Mouse (Mus musculus): ENCODE data around the gene Stpg1. TPM values are rescaled to one million over a fixed set of nuclear protein-coding genes. Genes with fewer than 3 reads are reported as not detected.
A peak's percentile ranks its signal among the peaks of the same experiment; 100 is the strongest.

Stpg1 gene
- total RNA-seq, 4 experiments from 2014 or later, result not detected

DNA sequence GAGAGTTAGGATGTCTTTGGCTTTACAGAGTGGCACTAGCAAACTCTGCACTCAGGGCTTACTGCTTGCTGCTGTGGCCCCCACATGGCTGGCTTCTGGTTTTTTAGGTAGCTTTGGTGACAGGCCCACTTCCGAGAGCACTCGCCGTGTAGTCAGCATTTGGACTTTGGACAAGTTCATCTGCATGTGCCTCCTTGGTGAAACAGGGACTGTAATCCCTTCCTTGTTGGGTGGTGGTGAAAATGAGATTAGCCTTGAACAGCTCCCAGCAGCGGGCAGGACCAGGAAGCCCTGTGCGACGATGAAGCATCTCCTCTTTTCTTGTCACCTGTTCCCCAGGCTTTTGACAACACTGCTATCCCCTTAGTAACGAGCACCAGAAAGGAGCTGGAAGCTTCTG is 19.3 kb downstream of the Stpg1 start:
- no peak for DNase-seq (ENCODE audit: low spot score in 2 of 2)

DNA sequence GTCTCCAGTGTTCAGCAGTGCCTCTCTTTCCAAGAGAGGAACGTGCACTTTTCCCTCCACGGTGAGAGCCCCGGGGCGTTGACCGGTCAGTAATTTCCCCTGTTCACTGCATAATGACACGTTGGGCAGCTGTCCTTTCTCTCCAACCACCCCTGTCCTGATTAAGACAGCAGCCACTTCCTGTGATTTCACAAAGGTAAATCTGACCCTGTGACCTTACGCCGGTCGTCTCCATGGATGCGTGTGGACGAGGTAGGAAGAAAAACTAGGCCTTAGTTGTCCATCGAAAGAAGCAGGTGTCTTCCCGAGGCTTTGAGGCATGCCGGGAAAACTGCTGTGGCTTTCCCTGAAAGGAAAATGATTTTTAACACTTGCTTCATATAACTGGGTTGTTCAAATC is 20.3 kb downstream of the Stpg1 start:
- DNase-seq (ENCODE audit: low spot score in 2 of 2), result no peak

- peak in 1 of 2 experiments; percentile 38 for DNase-seq (ENCODE audit: low spot score in 2 of 2)
Measured at GRCm38 (mm10) chr4:135516351-135517316, 22.0 kb downstream of the Stpg1 start.

- no peak for DNase-seq (ENCODE audit: low spot score in 2 of 2)
Measured at GRCm38 (mm10) chr4:135518135-135518534, 23.5 kb downstream of the Stpg1 start.

DNA sequence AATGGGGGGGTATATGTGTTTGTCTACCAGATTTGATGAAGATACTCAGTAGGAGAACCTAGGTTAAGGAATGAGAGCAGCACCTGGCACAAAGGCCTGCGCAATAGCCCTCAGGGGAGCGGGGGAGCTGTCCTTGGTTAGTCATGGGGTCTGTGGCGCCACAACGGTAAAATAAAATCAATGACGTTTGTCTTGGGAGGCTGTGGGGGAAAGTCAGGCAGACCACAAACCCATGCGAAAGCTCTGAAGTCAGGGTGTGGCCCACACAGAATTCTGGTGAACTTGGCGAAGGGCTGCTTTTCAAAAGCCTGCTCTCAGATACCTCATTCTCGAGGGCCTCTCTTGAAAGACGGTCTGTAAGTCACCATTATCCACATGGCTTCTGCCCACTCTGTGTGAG is 25.8 kb downstream of the Stpg1 start:
- DNase-seq (ENCODE audit: low spot score in 2 of 2), result no peak

DNA sequence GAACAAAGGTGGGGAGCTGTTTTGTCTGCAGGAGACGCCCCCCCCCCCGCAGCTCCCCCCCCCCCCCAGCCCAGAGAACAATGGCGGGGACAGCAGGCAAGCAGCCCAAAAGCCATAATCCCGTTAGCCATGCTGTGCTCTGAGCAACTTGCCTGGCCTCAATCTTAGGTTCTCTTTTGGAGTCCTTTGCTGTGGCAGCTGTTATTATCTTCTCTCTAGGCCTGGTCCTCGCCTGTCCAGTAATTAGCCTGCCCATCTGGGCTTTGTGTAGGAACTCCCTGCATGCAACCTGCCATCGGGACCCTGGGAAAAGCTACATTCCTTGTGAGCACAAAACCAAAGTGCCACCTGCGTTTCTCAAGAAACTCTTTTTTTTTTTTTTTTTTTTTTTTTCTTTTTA is 29.3 kb downstream of the Stpg1 start:
- DNase-seq (ENCODE audit: low spot score in 2 of 2), result no peak

- no peak for DNase-seq (ENCODE audit: low spot score in 2 of 2)
Measured at GRCm38 (mm10) chr4:135525057-135525456, 30.5 kb downstream of the Stpg1 start.

DNA sequence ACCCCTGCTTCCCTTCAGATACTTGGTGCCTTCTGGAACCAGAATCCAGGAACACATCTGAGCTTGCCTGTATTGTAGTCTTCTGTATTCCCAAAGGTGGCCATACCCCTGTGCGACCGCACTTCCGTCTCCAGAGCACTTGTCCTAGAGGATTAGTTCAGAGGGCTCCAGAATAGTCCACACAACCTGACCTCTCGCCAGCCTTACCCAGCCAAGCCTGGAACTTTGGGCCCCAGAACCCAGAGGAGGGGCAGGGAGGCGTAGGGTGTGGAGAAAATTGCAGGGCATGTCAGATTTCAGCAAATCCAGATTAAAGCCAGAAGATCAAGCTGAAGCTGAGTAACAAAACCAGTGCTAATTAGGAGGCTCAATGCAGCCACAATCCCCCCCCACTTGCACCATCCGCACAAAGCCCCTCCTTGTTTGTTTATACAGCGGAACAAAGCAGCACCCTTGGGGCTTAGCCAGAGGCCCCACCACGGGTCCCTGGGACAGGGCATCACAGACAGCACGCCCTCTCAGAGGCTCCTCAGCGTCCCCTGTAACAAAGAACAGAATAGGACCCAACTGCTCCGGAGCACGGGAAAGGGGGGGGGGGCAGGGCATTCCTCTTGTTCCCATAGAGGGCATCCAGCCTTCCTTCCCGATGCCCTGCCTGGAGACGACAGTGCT is 31.6 kb downstream of the Stpg1 start:
- no peak for DNase-seq (ENCODE audit: low spot score in 2 of 2)

GRCm38 (mm10) chr4:135530270-135530669 is 35.7 kb downstream of the Stpg1 start:
- no peak for DNase-seq (ENCODE audit: low spot score in 2 of 2)

GRCm38 (mm10) chr4:135531236-135531635 is 36.6 kb downstream of the Stpg1 start:
- no peak for DNase-seq (ENCODE audit: low spot score in 2 of 2)

DNA sequence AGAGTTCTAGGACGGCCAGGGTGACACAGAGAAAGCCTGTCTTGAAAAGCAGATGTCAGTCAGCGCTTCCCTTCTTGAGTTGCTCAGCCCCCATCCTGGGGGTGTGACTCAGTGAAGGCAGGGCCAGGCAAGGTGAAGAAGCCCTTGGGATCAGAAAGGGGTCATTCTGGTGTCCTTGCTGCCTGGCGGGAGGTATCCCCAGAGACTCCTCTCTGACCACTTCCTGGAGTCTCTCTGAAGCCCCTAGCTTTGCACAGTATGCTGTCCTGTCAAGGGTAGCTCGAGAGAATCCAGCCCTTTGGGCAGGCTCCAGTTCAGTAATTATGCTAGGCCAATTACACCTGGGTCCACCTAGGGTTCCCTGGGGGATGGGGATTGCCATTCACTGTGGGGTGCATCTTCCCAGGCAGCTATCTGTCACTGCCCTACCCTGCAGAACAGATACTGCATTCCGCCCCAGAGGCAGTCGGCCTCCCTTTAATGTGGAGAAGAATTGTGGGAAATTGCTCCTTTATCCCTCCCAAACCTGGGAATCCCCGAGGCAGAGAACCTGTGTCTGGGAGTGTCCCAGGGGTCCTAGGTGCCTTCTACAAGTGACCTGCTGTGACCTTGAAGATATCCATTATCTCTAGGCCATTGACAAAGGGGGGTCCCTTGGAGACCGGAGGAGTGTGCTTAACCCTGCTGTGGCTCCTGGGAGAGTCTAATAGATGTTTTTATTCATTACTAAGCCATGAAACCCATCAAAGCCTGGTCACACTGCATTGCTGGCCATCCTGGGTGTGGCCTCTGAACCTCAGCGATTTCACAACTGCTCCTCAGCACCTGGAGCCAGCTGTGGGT is 37.4 kb downstream of the Stpg1 start:
- no peak for DNase-seq (ENCODE audit: low spot score in 2 of 2)

GRCm38 (mm10) chr4:135533001-135533400 is 38.4 kb downstream of the Stpg1 start:
- no peak for DNase-seq (ENCODE audit: low spot score in 2 of 2)

DNA sequence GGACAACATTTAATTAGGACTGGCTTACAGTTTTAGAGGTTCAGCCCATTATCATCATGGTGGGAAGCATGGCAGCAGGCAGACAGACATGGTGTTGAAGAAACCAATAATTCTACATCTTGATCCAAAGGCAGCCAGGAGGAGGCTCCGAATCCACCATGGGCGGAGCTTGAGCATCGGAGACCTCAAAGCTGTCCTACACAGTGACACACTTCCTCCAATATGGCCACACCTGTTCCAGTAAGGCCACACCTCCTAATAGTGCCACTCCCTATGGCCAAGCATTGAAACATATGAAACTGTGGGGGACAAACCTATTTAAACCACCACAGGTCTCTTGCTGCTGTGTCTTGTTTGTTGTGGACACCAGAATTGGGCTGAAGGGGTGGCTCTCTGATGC is 40.4 kb downstream of the Stpg1 start:
- DNase-seq (ENCODE audit: low spot score in 2 of 2), result no peak

DNA sequence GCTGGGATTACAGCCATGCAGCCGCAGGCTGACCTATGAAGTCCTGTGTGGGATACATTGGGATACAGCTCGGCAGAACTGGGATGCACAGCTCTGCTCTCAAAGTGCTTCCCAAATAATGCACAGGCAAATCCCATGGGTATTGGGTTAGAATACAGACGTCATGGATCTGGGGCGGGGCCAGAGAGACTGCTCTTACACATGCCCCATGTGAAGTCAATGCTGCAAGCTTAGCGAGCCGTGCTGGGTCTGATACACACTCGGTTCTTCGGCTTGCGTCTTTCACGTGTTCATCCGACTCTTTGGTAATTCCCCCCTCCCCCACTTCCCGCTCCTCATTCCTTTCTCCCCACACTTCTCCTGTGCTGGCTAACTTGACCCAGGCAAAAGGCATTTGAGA is 44.5 kb downstream of the Stpg1 start:
- no peak for DNase-seq (ENCODE audit: low spot score in 2 of 2)

DNA sequence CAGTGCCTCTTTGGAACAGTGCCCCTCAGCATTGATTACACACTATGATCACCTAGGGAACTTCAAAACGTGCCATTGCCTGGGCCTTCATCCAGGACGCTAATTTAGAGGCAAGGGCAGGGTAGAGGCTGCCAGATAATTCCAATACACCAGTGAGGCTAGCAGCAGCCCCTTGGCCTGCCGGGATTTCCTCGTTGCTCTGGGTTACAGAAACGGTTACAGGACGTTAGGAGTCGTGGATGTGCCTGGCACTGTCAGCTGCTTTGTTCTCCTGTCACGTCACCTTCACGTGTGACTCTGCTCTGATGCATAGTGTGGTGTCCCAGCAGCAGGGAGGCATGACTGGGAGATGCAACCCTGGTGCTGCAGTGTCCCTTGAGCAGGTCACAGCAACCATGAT is 45.5 kb downstream of the Stpg1 start:
- DNase-seq (ENCODE audit: low spot score in 2 of 2), result no peak

- no peak for DNase-seq (ENCODE audit: low spot score in 2 of 2)
Measured at GRCm38 (mm10) chr4:135544284-135544683, 49.7 kb downstream of the Stpg1 start.

GRCm38 (mm10) chr4:135545080-135545511 is 50.5 kb downstream of the Stpg1 start:
- no peak for DNase-seq (ENCODE audit: low spot score in 2 of 2)

- DNase-seq (ENCODE audit: low spot score in 2 of 2), result no peak
Measured at GRCm38 (mm10) chr4:135546008-135546407, 51.4 kb downstream of the Stpg1 start.

DNA sequence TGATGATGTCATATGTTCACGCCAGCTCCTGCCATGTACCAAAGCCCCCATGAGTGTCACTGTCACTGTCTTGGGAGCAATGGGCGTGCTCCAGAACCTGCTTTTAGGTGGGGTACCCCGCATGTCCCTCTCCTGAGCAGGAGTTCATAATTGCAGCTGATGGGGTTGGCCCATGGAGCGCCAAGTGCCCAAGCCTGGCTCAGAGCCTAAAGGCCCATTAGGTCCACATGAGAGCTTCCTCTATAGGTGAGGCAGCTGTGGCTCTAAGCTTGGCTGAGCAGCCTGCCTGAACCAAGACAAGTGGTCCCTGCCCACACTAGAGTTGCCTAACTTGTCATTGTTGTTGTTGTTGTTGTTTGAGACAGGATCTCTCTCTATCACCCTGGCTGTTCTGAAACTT is 52.2 kb downstream of the Stpg1 start:
- DNase-seq (ENCODE audit: low spot score in 2 of 2), result no peak

GRCm38 (mm10) chr4:135547551-135547950 is 53.0 kb downstream of the Stpg1 start:
- no peak for DNase-seq (ENCODE audit: low spot score in 2 of 2)

GRCm38 (mm10) chr4:135548108-135548507 is 53.5 kb downstream of the Stpg1 start:
- DNase-seq (ENCODE audit: low spot score in 2 of 2), result no peak
